Mouse (Mus musculus): ENCODE data around the gene Gm49673.
"Not testable (repeated sequence)": the region's sequence is repeated elsewhere in the genome, so short reads cannot be mapped to it uniquely, and the experiment has no call there.

Gm49673 gene

DNA sequence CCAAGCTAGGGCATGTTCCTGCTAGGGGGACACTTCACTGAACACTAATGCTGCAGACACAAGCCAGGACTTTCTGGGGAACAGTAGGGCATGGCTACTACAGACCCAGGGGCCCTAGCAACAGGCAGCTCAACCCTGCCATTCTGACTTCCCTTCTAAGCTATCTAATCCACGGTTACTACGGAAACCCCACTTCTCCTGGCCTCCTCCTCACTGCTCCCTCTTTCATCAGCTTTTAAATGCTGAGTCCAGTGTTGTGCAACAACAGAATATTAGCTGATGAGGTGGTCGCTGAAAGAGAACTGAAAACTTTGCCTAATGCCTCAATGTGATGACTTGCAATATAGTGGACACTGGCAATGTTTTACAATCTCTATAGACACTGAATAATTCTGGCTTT is 7.4 kb downstream of the Gm49673 start:
- in situ Hi-C loops (cut with MboI, MseI): not testable (repeated sequence)

DNA sequence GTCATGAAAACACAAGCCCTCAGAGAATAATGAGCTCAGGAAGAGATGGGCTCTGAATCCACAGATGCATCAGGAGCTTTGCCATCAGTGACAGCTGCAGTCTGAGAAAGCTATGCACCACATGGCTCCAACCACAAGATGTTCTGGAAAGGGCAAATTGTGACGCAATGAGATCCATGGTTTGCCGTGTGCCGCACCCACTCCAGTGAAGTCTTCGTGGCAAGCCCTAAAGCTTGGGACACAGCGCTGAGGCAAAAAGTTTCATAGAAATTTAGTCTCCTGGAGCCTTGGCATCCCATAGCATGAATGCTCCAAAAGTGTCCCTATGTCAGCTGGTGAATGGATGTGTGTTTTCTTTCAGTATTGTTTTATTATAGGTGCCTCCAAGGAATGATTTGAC is 9.5 kb downstream of the Gm49673 start:
- in situ Hi-C loops (cut with MboI, MseI): not testable (repeated sequence)

DNA sequence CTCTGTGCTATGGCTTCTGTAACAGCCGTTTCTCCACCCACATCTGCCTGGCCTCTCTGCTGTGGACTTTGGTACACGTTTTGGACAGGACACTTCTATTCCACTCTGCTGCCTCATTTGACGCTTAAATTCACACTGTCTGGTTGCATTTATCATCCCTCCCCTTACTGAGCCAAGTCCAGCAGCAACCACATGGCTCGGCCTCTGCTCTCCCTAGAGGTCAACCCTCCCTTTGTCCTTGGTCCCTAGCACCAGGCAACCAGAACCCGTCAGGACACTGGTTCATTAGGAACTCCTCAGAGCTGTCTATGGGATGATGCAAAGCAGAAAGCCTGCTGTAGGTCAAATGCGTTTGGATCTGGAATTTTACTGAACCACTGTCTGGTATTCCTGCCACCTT is 16.7 kb downstream of the Gm49673 start:
- in situ Hi-C loops (cut with MboI, MseI): loop anchor here (5.0 kb wide), 1 partner anchor 1134 kb away; no protein-coding TSS in a partner anchor

DNA sequence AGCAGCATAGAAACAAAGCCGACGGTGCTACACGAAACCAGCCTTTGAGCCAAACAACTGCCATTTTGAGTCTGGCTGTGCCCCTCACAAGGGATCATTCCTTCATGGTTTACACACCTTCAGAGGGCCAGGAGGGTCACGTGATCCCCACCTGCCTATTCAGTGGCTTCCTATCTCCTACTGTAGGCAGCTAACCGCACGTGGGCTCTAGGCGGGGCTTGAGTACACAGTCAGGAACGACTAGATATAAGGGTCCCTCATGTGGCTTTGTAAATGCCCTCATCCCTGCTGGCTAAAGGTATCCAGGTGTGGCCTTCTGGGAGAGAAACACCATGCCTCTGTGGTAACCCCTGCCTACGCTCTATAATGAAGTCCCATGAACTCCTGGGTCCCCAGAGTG is 18.0 kb downstream of the Gm49673 start:
- in situ Hi-C loops (cut with MboI, MseI): not testable (repeated sequence)

DNA sequence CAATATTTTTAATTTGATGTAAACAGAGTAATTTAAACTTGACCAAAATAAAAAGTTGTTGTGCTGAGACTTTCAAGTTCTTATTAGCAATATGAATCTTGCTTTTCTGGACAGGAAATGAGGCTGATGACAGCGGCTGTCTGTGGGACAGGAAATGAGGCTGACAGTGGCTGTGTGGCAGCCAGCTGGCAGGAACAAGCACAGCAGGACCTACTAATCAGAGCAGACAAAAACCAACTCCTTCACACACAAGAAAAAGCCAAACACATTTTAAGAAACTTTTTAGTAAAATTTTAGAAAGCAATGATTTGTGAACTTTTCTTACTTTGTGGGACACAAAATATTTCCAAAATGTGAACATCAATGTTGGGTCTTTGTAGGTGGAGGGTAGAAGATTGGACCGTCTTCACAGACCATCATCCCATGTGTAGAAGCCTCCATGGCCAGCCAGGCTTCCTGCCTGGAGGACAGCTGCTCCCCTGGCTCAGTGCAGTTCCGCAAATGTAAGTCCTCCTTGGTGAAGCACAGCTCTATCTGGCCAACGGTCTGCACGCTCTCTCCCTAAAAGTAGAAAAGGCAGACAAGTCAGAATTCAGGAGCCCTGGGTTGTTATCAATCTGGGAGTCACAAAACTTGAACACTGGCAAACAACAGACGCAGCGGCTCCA is 19.1 kb downstream of the Gm49673 start:
- in situ Hi-C loops (cut with MboI, MseI): not testable (repeated sequence)

DNA sequence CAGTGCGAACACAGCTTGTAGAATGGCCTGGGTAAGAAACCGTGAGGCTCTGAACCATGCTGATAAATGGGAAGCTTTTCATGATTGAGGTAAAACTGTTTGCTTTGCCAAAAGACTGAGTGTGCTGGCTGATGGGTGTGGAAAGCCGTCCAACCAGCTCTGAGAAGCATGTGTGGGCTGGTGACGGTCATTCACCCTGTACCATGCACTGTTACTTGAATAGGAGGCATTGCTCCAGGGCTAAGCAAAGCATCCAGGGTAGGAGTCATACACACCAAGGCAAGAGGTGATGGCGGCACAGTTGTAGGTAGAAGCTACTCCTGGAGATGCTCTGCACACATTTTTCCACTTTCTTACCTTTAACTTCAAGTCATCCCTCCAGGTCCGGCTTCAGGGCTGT is 23.0 kb downstream of the Gm49673 start:
- in situ Hi-C loops (cut with MboI, MseI): not testable (repeated sequence)

DNA sequence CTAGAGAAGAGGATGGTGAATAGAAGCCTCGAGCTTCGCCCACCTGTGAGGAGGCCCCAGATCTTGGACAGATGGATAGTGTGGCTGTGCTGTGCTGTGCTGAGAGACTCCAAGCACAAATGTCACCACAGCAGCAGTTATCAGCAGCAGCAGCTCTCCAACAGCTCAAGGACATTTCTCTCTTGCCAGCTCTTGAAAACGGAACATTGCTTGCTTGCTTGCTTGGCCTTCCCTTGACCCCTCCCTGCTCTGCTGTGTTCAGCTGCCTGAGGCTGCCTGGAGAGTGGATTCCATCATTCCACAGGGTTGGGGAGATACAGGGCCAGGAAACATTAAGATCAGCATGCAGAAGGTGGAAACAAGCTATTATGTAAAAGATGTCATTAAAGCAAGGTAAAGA is 24.6 kb downstream of the Gm49673 start:
- in situ Hi-C loops (cut with MboI, MseI): not testable (repeated sequence)

DNA sequence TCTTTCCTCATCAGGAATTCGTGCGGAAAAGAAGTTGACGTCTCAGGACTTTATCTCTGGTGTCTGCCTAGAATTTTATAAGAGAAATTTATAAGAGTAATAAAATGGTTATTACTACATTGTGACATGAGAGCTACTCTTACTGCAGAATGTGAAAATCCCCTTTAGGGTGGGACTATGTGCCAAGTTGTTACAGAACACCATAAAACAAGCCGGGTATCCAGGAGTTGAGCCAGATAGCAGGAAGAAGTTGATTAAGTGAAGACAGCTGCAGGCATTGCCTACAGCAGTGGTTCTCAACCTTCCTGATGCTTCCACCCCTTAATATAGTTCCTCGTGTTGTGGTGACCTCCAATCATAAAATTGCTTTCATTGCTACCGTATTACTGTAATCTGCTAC is 30.7 kb downstream of the Gm49673 start:
- in situ Hi-C loops (cut with MboI, MseI): loop anchor here in 1 of 2 experiments (5.0 kb wide), 1 partner anchor 1105 kb away; no protein-coding TSS in a partner anchor

DNA sequence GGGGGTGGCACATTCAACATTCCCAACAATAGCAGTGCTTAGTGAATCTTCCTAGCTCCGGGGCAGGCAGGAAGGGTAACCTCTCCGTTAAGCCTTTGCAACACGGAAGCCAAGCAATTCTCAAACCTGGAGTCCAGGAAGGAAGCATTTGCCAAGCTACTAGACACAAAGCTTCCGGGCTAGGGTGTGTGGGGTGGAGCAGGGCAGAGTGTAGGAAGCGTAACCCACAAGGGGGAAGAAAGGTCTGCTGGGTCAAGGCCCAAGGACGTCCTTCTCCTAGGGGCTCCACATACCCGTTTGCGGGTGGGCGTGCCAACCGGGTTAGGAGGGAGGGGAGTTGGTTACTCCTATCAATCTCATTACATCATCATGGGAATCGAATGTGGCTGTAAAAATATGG is 31.2 kb downstream of the Gm49673 start:
- in situ Hi-C loops (cut with MboI, MseI): loop anchor here in 1 of 2 experiments (5.0 kb wide), 1 partner anchor 1104 kb away; no protein-coding TSS in a partner anchor

DNA sequence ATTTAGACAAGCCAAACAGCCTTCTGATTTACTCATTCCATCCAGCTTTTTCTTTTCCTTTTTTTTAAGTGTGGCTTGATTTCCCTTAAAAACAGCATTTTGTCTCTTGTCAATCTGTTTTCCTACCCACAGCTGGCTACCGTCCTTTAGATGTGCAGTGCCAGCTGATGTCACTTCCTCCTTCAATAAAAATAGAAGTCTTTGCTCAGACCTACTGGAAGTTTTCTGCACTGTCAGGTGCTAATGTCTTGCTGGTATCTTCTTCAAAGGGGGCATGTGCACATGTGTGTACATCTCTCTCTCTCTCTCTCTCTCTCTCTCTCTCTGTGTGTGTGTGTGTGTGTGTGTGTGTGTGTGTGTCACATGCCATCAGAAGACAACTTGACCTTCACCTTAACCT is 35.4 kb downstream of the Gm49673 start:
- in situ Hi-C loops (cut with MboI, MseI): not testable (repeated sequence)

DNA sequence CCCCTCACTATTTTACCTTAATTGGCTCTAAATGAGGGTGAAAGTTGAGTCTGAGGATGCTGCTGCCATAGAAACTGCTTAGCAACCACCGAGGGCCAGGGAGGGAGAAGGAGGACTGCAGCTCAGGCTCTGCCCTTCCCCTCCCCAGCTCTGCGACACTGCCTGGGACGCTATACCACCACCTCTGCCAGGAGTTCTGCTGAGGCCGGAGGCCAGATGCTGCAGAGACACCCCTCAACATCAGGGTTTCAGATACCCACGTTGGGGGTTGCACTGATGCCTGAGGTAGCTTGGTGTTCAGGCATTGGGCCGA is 46.3 kb downstream of the Gm49673 start:
- in situ Hi-C loops (cut with MboI, MseI): not testable (repeated sequence)

DNA sequence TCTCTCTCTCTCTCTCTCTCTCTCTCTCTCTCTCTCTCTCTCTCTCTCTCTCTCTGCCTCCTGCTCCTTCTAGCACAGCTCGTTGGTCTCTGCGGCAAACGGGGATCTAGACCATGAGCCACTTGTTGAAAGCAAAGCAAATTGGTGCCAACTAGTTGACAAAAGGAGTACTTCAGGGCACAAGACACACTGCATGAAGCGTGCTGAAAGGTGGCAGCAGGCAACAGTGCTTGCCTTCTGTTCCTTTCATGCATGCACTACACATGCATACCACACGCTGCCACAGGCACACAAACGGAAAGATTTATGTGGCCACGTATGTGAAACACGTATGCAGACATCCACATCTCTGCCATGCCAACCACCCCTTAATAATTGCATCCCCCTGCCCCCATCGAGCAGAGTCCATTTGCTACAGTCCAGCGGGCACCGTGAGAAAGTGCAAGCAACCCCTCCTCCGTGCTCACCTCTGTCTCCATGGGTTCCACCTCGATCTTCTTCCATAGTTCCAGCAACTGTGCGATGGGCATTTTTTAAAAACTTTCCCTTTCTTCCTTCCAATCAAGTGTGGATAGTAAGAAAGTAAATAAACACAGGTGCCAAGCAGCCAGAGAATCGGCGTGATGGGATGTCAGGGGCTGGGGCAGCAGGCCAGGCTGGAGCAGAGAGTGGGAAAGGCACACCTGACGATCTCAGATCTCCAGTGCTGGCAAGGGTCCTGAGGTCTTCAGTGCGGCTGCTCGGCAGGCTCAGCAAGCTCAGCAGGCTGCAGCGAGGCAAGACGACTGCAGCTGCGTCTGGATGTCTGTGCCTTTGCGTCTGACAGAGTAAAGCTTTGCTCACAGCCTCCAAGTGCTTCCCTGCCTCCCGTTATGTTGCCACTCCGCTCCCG is 46.9 kb downstream of the Gm49673 start:
- in situ Hi-C loops (cut with MboI, MseI): not testable (repeated sequence)

DNA sequence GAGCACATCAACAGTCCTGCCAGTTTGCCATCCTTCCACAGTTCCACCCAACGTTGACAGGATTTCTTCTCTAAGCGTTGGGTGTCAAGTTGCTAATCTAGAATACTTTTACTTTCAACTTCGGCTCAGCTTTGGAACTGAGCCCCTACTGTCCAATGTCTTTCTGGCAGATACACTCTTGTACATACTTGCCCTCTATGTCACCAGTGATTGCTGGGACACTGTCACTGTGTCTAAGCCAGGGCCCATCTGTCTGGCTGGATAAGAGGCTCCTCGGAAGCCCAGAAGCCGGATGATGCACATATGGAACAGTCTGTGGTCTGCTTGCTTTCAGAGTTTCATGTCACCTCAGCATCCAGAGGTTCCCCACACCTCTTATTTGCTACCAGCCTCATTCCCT is 51.4 kb downstream of the Gm49673 start:
- in situ Hi-C loops (cut with MboI, MseI): loop anchor here in 1 of 2 experiments (10.0 kb wide), 1 partner anchor 1061 kb away; no protein-coding TSS in a partner anchor

DNA sequence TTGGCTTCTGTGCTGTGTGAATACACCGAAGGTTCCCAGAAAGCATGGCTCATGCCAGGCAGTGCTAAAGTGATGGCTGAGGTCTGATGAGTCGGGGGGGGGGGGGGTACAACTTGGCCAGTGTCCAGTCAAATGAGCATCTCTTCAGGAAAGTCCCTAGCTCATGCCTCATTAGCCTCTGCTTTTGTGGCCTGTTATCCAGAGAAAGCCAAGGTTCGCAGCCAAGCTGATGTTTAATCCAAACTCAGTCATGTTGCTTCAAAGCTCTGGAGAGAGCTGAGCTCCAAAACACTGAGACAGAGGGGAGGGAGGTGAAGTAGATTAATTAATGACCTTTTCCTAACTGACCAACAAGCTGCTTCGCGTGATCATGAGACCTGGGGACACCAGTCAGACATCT is 51.9 kb downstream of the Gm49673 start:
- in situ Hi-C loops (cut with MboI, MseI): loop anchor here in 1 of 2 experiments (10.0 kb wide), 1 partner anchor 1061 kb away; no protein-coding TSS in a partner anchor

DNA sequence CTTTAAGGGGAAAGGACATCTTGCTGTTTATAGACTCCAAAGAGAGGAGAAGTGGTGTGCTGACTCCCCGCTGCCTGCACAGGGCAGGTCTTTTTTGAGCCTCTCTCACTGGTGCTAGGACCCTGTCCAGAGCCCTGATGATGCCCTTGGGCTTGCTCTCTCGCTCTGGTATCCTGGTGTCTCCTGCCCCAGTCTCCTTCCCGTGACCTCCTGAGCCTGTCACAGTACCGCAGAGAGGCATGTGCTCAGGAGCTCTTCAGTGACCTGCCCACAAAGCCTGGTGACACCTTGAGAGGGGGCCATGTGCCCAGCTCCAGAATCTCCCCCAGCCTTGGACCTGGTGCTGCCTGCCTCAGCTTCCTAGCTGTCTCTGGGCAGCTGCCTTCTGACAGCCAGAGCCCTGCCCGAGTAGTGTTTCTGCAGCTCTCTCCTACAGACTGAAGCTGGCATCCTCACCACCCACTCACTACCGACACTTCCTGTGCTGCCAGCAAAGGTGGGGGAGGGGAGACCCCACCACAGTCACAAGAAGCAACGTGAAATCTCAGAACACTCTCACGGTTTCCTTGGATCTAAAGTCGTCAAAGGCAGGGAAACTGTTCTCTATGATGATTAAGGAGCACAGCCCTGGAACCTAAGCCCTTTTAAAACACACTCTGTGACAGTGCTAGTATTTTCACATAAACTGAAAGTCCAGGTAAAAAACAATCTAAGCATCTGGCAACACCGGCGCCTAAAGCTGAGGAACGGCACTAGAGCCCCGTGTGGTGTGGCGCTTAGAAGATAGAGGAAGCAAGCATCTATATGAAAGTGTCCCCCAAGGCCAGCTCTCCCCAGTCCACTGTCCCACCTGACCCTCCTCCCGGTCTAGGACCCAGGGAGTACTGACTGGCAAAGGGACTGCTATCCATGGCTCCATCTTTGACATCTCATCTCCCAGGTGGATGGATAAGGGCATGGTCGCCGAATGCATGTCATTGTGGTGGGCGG is 54.8 kb downstream of the Gm49673 start:
- in situ Hi-C loops (cut with MboI, MseI): loop anchor here in 1 of 2 experiments (10.0 kb wide), 1 partner anchor 1058 kb away; no protein-coding TSS in a partner anchor

DNA sequence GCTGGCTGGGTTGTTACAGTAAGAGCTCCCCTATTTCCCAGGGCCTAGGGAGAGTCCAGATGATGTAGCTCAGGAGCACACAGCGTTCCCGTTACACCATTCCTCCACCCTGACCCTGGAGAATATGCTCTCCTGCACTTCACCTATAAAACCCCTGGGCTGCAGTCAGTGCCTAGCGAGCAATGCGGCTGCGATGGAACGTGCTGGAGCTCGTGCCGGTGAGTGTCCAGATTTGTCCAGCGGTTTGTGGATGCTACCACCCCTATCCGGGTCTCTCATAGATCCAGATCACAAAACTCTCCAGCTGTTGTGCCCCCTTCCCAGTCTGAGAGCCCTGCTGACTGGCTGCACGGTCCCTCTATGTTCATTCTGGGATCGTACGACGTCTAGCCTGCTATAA is 56.3 kb downstream of the Gm49673 start:
- in situ Hi-C loops (cut with MboI, MseI): loop anchor here in 1 of 2 experiments (10.0 kb wide), 1 partner anchor 1057 kb away; no protein-coding TSS in a partner anchor

DNA sequence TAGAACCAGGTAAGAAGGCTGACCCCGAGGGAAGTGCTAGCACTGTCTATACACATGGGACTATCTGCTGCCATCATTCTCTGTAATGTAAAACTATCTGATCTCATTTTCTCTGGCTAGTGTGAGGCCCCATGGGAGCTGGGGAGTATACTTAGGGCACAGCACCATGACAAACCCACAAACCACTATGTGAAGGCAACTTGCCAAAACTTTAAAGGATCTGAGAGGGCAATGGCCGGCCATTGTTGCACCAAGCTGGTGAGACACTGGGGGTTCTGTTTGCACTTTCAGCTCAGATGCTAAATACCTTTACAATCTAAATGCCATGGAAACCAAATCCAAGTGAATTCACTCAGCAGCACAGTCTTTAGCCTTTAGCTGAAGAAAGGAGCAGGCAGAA is 77.7 kb downstream of the Gm49673 start:
- in situ Hi-C loops (cut with MboI, MseI): loop anchor here (5.0 kb wide), 1 partner anchor 1018 kb away; no protein-coding TSS in a partner anchor

DNA sequence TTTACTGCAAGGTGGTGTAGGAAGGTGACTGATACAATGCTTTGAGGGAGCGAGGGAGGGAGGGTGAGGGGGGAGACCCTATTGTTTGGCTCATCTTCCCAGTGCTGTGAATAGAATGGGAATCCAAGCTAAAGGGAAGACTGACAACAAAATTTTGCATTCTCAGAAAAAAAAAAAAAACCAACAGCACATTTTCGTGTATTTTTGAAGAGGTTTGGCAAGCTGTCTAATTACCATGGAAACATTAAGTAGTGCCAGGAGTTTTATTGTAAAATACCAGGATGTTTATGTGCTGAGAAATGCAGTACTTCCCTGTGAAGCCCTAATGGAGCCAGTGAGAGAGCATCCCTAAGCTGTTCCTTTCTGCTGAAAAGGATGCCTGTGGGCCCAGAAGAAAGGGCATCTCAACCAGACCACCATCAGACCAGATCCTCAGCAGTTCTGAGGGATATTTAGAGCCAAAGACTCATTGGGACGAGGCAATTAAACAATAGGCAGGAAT is 90.9 kb downstream of the Gm49673 start:
- in situ Hi-C loops (cut with MboI, MseI): loop anchor here (5.0 to 10.0 kb wide), 3 partner anchors 118 to 989 kb away; no protein-coding TSS in a partner anchor

DNA sequence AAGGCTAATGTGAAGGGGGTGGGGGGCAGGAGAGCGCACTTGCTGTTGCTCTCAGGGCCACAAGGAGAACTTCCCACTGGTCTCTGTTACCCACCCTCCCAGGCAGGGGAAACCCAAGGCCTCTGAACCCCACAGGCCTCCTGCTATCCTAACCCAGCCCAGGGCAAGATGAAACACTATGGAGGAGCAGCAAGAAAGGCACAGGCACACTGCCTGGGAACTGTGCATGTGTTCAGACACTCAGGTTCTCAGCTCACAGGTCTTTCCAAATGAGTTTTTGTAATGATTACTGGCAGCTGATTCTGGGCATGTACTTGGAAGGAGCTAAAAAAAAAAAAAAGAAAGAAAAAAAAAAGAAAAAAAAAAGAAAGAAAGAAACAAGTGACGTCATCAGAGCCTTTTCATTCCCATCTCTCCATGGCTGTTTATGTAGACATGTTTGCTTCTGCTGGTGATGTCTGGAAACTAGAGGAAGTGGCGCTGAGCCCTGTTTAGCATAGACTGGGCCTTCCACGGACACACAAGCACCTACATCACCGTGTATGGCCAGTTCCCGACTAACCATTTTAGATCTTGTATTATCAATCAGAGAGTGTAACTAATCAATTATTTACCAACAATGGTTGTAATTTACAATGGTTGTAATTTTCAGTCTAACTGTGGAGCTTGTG is 91.5 kb downstream of the Gm49673 start:
- in situ Hi-C loops (cut with MboI, MseI): loop anchor here (5.0 to 10.0 kb wide), 3 partner anchors 119 to 989 kb away; no protein-coding TSS in a partner anchor

DNA sequence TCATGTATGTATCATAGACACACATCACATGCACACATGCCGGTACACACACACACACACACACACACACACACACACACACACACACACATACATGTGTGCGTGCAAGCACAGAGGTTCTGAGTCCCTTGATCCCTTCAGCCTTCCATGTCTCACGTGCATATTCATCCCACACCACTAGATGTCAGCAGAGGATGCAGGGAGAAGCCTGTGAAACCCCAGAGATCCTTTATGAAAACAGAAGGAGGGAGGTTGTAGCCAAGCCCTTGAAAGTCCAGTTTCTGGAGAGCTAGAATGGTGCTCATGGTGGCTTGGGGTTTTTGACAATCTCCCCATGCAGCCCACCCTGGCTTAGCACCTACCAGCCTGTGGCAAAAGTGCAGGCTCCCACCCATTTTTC is 96.3 kb downstream of the Gm49673 start:
- in situ Hi-C loops (cut with MboI, MseI): loop anchor here (5.0 to 10.0 kb wide), 3 partner anchors 124 to 134 kb away; no protein-coding TSS in a partner anchor
